Mouse (Mus musculus) lung, adult 2 months (tissue): ENCODE measurements around the gene Grb7.

ENCODE experiments used
- CTCF ChIP-seq: fragments of 200-500 bp; IDR thresholded peaks from 2 replicates; pipeline ENCODE4 v1.5.1; 2011; ENCODE audit warnings: mild to moderate bottlenecking, low read length, control low read depth; ENCODE audit not compliant: insufficient read depth
- POLR2A ChIP-seq: fragments of 200-500 bp; IDR thresholded peaks from 2 replicates; pipeline ENCODE4 v1.6.1; 2011; ENCODE audit warnings: low read depth, mild to moderate bottlenecking, control low read depth, low read length, borderline replicate concordance; ENCODE audit errors: extremely low read depth

GRCm38 (mm10) chr11:98412797-98413301 lies 33.3 kb upstream of the Grb7 start:
- TF ChIP-seq CTCF (no peak), POLR2A (no peak; the same call in 1 of the 2 replicates)
